Mouse (Mus musculus): ENCODE measurements around the gene Tbck.

Gene Tbck

DNA sequence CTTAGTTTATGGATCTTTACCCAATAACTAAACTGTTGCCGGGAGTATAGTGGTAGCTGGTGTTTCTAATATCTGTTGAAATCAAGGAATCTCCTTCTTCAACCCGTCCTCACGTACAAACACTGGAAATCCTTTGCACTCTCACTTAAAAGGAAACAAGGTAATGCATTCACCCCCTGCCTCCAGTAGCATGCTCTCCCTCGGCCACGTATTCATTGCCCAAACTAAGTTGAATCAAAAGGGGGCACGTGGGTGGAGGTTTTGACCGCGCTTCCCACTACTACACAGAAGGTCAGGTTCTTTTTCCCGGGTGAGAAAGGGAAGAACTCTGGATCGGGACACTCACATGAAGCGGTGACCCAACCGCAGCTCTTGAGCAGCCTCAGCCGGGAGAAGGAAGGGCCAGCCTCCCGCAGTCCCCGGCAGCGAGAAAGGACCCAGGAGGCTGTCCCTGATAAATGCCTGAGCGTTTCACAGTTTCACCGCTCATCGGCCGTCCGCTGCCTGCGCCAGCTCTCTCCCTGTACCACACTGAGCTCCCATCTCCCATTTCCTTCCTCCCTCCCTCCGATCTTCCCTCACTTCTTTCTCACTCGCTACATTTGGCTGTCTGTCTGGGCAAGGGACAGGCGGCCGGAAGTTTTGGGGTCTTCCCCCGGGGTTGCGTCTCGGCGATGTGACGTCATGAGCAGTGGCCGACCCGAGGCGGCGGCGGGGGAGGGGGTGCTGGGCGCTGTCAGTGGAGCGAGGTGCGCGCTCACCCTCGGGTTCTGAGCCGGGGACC lies at the start of gene Tbck:
Tbck (plus strand) TSS at position 698 of the 784 bp plus-strand sequence.
- peak; percentile 84 for DNase-seq (ENCODE audit: low spot score)

- DNase-seq (ENCODE audit: low spot score): no peak
These were observed 46.9 kb upstream of the Tbck start for GRCm38 (mm10) chr3:132637080-132637479.

- DNase-seq (ENCODE audit: low spot score): no peak
These were observed 39.9 kb upstream of the Tbck start for GRCm38 (mm10) chr3:132644071-132644470.

GRCm38 (mm10) chr3:132646814-132647213 lies 37.1 kb upstream of the Tbck start:
- DNase-seq (ENCODE audit: low spot score): no peak

DNA sequence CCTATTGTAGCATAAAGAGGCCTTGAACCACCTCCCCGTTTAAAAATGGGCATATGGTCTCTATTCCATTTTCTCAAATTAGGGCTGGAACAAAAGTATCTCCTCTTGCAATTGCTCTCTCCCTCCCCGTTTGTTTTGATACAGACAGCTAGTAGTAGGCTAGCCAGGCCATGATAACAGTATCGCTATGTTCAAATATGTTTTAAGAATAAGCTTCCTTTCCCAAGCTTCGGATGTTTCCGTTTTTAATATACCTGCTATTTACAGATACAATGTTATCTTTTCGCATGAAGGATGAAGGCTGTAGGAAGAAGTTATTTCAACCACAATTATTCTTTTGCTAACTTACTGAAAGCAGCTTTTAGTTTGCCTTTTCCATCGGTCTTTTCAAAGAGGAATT lies 34.6 kb upstream of the Tbck start:
- no peak for DNase-seq (ENCODE audit: low spot score)

- DNase-seq (ENCODE audit: low spot score): no peak
These were observed 33.8 kb upstream of the Tbck start for GRCm38 (mm10) chr3:132650191-132650590.

GRCm38 (mm10) chr3:132651776-132652175 lies 32.2 kb upstream of the Tbck start:
- DNase-seq (ENCODE audit: low spot score): no peak

DNA sequence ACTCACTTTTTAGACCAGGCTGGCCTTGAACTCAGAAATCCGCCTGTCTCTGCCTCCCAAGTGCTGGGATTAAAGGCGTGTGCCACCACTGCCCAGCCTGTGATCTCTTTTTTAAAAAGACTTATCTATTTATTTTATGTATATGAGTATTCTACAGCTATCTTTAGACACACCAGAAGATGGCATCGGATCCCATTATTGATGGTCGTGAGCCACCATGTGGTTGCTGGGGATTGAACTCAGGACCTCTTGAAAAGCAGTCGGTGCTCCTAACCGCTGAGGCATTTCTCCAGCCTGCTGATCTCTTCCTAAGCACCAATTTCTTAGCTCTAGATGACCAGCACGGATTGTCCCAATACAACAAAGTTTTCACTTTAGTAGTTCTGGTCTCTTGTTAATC lies 30.0 kb upstream of the Tbck start:
- DNase-seq (ENCODE audit: low spot score): no peak

GRCm38 (mm10) chr3:132655955-132656354 lies 28.0 kb upstream of the Tbck start:
- DNase-seq (ENCODE audit: low spot score): no peak

DNA sequence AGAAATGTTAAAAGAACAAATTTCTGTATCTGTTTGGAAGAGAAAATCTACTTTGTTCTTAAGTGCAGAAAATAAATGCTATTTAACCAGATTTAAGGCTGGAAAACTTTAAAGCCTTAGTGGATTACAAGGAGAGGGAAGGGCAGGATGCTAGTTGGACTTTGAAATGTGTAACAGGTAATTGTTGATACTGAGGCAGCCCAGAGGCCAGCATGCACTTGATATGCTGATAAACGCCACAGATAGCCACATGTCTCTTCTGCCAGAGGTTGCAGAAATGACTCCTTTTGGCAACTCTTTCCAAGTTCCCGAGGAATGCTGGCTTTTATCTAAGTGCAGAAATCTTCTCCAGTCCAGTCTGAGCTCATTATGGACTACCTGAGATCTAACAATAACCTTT lies 6.5 kb upstream of the Tbck start:
- no peak for DNase-seq (ENCODE audit: low spot score)

DNA sequence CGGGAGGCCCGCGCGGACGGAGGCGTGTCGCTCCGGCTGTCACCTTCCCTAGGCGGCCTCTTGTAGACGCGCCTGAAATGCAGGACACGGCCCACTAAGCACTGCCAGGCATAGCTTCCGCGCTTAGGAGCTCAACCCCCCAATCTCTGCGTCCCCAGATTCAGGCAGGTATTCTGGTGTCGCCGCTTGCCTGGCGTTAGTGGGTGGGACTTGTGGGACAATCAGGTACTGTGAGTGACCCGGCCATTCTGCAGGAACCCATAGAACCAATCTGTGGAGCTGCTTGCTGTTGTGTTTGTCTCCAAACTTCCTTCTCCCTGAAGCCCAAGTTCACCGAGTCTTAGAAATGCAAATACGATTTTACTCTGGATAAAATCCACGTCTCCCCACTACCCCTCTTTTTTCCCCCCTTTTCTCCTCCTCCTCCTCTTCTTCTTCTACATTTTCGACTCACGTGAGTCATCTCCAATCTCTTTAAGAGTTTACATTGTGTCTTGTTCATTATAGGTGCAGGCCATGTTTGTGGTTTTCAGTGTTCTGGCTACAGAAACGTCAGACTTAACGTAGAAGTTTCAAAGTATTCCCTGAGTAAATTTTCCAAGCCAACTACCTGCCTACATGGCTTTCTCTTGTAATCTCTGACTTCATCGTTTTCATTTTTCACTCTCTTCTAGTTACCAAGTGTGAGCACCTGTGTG lies 436 bp downstream of the Tbck start, which contains the start of gene Aimp1:
Aimp1 (minus strand) TSS at position 140 of the 698 bp plus-strand sequence.
- DNase-seq (ENCODE audit: low spot score): no peak

GRCm38 (mm10) chr3:132701368-132701767 lies 17.4 kb downstream of the Tbck start:
- DNase-seq (ENCODE audit: low spot score): no peak

DNA sequence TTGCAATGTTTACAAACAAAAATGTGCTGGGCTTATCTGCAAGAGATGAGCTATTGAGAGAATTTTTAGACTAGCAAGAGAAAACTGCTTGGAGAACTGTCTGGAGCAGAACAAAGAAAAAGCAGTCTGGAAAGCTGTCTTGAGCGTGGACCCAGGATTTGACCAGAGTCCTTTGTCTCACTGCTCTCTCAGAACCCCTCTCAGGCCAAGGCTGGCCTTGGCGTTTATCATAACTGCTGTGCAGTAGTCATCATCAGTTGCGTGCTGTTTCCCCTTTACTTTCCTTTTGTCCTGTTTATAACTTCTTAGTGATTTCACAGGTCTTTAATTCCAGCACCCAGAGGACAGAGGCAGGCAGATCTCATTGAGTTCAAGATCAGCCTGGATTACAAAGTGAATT lies 20.3 kb downstream of the Tbck start:
- DNase-seq (ENCODE audit: low spot score): no peak

- no peak for DNase-seq (ENCODE audit: low spot score)
These were observed 23.0 kb downstream of the Tbck start for GRCm38 (mm10) chr3:132706977-132707376.

DNA sequence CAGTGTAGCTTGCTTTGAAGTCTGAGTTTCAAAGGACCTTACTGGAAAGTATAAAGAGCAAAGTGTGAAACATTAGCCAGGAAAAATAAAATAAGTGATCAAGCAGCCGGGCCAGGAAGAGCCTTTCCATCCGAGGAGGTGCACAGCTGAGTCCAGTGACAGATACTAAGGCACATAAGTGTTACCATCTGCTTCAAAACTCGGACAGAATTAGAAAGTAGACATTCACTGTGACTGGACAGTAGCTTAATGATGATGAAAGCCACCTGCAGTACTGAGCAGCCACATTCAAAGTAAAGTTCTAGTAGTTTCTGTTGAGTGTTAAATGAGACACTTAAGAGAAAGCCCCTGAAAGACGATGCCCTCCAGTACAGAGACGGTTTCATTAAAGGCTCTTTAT lies 30.0 kb downstream of the Tbck start:
- DNase-seq (ENCODE audit: low spot score): no peak

GRCm38 (mm10) chr3:132717316-132717715 lies 33.4 kb downstream of the Tbck start:
- no peak for DNase-seq (ENCODE audit: low spot score)

DNA sequence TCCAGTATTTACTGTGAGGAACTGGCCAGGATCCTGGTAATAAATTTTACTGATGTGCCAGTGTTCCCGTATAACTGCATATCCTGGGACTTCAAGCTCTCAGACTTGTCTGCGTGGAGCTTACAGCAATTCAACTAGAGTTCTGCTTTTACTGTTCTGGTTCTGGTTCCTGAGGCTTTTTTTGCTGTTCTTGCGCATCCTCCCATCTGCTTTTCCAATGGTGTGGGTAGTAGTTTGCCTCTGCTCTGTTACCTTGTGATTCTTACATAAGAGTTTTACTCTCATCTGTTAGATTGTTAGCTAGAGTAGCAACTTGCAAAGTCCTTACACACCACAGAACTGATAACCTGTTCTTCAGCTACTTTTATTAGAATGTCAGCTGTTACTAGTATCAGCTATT lies 40.4 kb downstream of the Tbck start:
- DNase-seq (ENCODE audit: low spot score): no peak

- DNase-seq (ENCODE audit: low spot score): no peak
These were observed 60.6 kb downstream of the Tbck start for GRCm38 (mm10) chr3:132744287-132745146.

DNA sequence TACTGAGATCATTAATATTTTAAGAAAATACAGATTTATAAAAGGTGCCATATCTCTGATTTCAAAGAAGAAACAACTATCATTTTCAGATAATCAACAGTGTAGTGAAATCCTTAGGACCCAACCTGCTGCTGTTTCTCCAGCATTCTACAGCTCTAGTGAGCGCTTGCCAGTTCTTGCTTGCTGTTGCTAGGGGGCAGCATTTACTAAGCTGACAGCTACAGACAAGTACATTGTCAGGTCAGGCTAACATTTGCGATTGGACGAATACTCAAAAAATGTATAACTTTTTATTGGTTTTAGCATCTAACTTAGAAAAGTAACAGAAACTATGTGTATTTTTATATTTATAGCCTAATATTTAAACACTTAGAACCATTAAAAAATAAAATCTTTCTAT lies 63.1 kb downstream of the Tbck start:
- no peak for DNase-seq (ENCODE audit: low spot score)

- no peak for DNase-seq (ENCODE audit: low spot score)
These were observed 63.8 kb downstream of the Tbck start for GRCm38 (mm10) chr3:132747766-132748165.

DNA sequence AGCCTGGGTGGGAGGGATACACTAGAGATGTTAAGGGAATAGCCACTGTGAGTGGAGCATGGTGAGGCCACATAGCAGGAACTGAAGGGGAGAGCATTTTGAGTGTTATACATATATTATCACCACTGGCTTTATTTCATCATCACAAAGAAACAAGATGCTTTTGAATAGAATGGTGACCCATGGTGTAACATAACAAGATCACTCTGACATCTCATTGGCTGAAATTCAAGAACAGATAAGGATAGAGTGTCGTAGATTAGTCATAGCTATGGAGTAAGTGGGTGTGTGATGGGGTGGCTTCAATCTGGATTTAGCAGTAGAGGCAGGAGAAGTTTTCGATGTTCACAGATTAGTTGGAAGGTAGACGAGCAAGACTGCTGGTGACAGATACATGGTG lies 64.8 kb downstream of the Tbck start:
- DNase-seq (ENCODE audit: low spot score): no peak

- DNase-seq (ENCODE audit: low spot score): no peak
These were observed 68.8 kb downstream of the Tbck start for GRCm38 (mm10) chr3:132752772-132753171.

- DNase-seq (ENCODE audit: low spot score): no peak
These were observed 72.3 kb downstream of the Tbck start for GRCm38 (mm10) chr3:132756274-132756673.
